Mouse (Mus musculus) left cerebral cortex, adult 9 months (tissue): ENCODE data around the gene D5Ertd579e.
"Not testable (repeated sequence)": the region's sequence is repeated elsewhere in the genome, so short reads cannot be mapped to it uniquely, and the experiment has no call there.

Source experiments
- DNase-seq, 2 experiments: peaks; one replicate each; pipeline ENCODE4 v3.0.0; 2022; ENCODE audit warnings: low spot score in 2 of 2

Gene D5Ertd579e

DNA sequence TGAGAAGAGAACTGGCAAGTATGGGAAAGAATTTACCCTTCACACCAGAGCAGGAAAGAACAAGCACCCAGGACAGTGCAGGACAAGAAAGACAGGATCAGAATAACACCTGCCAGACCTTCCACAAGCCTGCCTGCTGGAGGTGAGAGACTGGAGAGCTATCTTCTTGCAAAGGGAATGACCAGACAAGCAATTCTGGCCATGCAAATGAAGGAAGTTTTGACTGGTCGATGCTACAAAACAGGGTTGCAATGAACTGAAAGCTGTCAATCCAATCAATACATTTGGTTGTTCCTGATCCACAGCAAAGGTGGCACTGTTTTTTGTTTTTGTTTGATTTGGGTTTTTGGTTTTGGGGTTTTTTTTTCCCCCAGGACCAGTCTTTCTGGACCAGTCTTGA, 12.2 kb downstream of the D5Ertd579e start:
- DNase-seq, result no peak

DNA sequence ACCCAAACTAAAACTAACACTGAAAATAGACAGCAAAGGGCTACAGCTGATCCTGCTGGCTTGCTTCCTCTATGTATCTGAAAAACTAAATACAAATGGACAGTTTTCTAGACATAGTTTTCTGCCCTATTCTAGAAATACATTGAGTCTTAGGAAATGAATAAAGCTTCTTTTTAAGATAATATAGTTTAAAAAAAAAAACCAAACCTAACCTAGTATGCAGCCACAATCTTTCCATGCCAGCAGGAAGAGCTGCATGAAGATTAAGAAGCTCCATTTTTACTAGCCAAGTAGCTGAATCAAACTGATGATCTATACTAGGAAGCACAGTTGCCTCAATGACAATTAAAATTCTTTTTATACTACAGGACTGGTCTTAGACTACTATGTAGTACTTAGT, 14.6 kb downstream of the D5Ertd579e start:
- no peak for DNase-seq

DNA sequence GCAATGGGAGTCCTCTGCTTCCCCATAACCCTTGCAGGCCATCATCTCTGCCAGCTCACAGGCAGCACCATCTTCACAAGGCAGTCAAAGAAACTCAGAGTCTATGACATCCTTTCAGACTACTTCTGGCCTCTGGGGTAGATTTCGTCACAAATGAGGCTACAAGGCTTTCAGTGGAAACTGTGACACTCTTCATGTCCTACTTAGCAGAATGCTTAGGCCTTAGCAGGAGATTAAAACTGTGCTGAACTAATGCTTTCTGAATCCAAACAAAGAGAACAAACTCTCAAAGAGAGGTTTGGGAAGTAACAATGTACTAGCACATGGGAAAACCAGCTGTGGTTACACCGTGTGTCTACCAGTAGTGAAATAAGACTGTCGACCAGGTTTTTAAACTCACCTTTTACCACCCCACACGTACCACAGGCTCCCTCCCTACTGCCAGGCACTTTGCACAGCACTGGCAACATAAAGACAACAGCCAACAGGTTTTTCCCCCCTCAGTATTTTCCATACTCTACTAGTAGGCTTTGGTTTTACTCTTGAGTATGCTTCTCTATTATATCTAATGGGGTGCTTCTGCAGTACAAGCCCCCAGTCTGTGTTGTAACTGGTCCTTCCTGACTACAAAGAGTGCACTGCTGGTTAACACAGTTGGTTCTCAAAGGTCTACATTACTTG, 15.8 kb downstream of the D5Ertd579e start:
- no peak for DNase-seq

- no peak for DNase-seq
These were observed 17.0 kb downstream of the D5Ertd579e start for GRCm38 (mm10) chr5:36678799-36679198.

- no peak for DNase-seq
These were observed 17.9 kb downstream of the D5Ertd579e start for GRCm38 (mm10) chr5:36677907-36678306.

DNA sequence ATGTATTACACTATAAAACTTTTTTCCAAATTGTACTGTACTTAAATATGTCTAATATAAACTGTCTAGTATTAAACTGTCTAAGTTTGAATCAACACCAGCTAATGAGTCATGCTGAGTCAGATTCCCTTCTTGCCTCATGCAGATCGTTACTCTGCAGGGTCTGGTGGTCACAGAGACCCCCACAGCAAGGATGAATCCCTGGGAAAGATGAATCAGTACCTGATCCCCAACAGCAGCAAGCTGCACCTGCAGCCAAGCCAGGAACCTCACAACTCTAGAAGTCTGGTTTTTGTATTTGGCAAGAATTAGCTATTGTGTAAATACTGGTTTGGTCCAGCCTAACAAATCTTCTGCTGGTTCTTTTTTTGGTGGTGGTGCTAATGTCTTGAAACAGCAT, 20.4 kb downstream of the D5Ertd579e start:
- DNase-seq, result no peak

DNA sequence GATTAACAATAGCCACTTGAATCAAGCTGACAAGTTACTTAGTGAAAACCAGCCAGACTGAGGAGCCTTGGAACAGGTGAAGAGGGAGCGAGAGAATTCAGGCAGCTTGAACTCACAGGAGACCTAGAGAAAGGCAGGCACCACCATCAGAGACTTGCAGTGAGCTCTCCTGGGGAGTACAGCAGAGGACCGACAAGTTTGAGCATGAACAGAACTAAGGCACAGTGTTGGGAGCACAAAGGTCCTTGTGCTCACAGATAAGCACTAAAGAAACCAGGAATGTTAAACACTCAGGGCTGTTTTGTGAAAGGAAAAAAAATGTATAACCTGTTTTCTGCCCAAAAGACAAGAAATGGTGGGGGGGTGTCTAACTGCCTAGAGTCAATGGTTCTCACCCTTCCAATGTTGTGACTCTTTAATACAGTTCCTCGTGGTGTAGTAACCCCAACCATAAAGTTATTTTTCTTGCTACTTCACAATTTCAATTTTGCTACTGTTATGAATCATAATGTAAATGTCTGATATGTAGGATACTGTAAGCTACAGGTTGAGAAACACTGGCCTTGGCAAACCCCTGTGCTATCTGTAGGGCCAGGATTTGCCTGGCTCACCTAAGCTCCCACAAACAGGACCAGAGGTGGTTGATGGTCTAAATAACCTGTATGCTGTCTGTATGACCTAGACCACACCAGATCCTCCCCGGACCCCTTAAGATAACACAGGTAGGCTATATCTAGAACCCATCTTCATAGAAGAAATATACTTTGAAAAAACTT, 21.0 kb downstream of the D5Ertd579e start:
- DNase-seq, result no peak

DNA sequence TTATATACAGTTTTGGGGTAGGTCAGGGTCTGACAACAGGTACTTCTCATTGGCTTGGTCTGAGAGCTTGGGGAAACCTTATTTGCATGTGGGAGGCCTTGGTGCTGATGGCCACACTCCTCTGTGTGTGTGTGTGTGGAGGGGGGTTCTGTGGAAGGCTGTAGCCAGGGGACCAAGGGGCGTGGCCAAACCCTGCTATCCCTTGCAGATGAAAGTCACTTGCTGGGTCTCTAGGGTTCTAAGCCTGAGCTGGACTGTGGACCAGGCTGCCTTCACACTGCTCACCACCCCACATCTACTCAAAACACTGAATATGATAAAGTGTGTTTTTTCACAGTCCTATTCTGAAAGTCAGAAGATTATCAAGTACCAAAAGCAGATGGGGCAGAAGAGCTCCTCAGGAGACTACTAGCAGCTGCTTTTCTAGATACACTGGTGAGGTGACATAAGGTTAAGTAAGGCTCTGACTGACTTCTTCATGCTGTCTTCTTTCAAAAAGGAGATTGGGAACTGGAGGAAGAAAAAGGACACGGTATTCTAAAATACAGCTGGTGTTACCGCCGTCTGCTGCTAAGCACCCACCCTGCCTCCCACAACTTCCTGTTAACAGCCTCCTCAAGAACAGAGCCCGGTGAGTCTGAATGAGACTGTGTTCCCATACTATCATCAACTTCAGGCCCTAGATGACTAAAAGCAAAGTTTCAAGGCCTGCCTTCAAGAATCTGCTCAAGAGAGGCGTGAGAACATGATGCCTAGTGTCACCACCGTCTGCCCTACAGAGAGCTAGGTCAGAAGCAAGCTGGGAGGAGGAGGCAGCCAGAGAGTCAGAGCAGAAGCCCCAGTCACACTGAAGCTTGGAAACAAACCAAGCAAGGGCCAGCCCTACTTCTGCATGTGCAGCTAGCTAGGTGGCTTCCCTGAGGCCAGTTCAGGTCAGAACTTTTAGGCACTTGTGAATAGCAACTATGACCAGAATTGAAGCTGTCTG, 26.5 kb downstream of the D5Ertd579e start:
- peak; percentile 61 to 75 for DNase-seq

- DNase-seq, result no peak
These were observed 27.3 kb downstream of the D5Ertd579e start for GRCm38 (mm10) chr5:36668572-36668971.

DNA sequence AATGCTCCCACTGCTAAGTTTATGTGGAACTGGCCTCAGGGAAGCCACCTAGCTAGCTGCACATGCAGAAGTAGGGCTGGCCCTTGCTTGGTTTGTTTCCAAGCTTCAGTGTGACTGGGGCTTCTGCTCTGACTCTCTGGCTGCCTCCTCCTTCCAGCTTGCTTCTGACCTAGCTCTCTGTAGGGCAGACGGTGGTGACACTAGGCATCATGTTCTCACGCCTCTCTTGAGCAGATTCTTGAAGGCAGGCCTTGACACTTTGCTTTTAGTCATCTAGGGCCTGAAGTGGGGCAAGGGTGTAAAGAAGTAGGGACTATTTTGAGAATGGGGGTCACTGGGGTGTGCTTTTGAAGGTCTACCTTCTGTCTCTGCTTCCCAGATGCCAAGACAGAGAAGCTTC, 27.8 kb downstream of the D5Ertd579e start:
- not testable (repeated sequence) for DNase-seq

DNA sequence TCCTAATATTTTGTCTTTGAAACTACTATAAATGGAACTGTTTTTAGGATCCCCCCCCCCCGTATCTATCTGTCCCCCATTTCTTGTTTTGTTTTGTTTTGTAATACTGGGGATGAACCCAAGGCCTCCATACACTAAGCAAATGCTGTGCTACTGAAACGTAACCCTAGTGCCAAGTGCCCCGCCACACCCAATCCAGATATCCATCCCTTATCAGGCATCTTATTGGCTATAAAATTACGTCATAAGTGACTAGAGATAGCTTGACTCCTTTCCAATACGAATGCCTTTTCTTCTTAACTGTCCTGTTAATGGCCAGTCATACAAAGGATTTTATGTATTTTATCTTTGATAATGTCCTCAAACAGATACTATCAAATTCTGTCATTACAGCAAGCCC, 28.7 kb downstream of the D5Ertd579e start:
- DNase-seq, result no peak

GRCm38 (mm10) chr5:36666699-36667098, 29.1 kb downstream of the D5Ertd579e start:
- not testable (repeated sequence) for DNase-seq

DNA sequence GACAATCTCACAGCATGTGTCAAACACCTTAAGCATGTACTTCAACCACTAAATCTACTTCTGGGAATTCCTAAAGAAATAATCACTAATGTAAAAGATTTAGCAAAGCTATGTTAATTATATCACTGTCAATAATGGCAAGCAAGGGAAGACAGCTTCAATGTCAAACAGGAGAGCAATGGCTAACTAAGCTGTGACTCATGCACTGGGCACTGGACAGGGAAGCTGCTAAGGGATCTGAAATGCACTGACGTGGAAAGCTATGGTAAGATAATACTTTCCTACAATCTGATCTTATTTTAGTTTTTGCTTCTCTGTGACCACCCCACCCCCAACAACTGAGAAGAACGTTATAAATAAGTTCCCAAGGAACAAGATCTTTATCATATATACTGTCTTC, 32.5 kb downstream of the D5Ertd579e start:
- no peak for DNase-seq

DNA sequence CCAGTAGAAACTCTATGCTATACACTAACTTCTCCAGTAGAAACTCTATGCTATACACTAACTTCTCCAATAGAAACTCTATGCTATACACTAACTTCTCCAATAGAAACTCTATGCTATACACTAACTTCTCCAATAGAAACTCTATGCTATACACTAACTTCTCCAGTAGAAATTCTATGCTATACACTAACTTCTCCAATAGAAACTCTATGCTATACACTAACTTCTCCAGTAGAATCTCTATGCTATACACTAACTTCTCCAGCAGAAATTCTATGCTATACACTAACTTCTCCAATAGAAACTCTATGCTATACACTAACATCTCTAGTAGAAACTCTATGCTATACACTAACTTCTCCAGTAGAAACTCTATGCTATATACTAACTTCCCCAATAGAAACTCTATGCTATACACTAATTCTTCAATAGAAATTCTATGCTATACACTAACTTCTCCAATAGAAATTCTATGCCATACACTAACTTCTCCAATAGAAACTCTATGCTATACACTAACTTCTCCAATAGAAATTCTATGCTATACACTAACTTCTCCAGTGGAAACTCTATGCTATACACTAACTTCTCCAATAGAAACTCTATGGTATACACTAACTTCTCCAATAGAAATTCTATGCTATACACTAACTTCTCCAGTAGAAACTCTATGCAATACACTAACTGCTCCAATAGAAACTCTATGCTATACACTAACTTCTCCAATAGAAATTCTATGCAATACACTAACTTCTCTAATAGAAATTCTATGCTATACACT, 34.7 kb downstream of the D5Ertd579e start:
- DNase-seq, result not testable (repeated sequence)

DNA sequence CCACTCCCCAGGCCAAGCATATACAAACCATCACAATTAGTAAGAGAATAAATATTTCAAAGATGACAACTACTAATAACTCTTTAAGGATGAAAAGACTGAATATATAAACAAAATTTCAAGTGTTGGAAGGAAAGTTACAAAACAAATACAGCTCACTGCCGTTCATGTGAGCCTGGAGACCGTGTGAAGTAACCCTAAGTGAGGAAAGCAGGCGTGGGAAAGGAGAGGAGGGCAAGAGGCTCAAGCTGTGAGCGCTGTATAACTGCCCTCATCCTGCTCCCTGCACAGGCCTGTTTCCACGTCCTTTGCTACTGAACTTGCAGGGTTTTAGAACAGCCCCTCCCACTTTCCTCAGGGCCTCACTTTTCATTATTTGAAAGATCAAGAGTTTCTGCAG, 70.2 kb downstream of the D5Ertd579e start:
- DNase-seq, result no peak

GRCm38 (mm10) chr5:36623670-36624069, 72.2 kb downstream of the D5Ertd579e start:
- DNase-seq, result no peak

DNA sequence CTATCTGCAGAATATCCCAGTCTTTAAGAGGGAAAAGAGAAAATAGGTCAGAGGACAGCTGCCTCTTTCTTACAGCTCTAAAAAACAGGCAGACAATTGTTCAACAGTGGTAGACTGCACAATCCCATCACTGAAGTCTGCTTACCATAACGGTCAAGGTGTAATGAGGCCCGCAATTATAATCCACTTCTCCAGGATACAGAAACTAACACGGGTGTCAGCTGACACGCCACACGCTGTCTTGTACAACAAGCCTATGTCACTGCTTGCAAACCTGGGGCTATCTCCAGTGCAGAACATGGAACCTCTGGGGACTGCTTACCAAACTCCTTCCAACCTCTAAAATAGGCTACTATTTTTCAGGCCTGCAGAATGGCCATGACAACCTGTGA, 74.8 kb downstream of the D5Ertd579e start:
- DNase-seq, result no peak

DNA sequence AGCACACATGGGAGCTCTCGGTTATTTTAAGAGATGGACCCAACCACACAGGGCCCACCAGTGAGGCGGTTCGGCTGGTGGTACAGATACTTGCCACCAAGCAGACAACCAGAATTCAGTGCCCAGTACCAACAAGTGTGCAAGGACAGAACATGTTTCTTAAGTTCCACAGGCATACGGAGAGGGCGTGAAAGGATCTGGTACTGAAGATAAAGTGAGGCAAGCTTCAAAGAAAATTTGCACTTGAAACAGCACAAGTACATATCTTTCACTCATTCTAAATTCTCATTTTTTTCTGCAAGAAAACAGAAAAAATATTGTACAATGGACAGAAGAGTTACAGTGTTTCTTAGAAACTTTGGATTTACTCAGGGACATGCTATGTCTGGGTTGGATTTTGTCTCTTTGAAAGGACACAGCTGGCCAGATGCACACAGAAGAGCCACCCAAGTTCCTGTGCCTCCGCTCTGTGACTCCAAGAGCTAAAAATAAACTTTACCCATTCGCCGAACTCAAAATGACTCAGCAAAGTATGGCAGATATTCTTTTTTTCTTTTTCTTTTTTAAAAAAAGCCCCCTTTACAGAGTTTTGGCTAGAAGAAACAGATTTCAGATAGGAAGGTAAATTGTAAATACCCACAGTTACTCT, 75.3 kb downstream of the D5Ertd579e start:
- DNase-seq, result no peak

- peak in 1 of 2 experiments; percentile 55 for DNase-seq
These were observed 76.9 kb downstream of the D5Ertd579e start for GRCm38 (mm10) chr5:36618890-36619289.

DNA sequence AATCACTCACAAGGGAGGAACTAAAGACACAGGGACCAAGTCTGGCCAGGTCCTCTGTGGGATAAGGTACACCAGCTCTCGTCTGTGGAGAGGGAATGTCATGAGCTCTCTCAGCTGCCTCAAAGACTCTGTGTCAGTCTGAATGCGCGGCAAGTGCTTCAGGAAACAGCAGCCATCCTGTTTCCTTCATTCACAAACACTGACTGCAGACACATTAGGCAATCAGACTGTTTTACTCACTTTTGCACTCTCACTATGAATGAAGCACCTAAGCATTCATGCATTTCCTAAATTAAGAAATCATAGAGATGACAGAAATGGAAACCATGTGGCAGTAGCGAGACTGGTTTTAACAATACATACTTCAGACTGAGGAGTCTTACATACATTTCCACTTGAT, 77.5 kb downstream of the D5Ertd579e start:
- no peak for DNase-seq

- no peak for DNase-seq
These were observed 81.7 kb downstream of the D5Ertd579e start for GRCm38 (mm10) chr5:36614124-36614523.
